In genomic region chr13:8642084-8642483, GRCm38 (mm10) we compare ENCODE assay signal across 20 mouse cellular contexts.
"Had no signal": no experiment of that assay in that cellular context is flagged by ENCODE, and none has a peak within 500 bp of the region (broad histone marks: within the 10 kb centered on the region; RNA-seq: fewer than 3 reads in every experiment).

No protein-coding gene starts in this region.

- DNase-seq: kidney, adult 18-20 months; kidney, adult 9 months; kidney, postnatal 14 days; kidney, postnatal 4 days; left cerebral cortex, postnatal 4 days; liver, postnatal 0 days; retina, postnatal 1 day; thymus, adult 18-20 months; thymus, postnatal 36 days had no signal

- H3K4me2 ChIP-seq: limb, embryonic 12.5 days; limb, embryonic 15.5 days; liver, embryonic 11.5 days; lung, embryonic 15.5 days; midbrain, embryonic 13.5 days; neural tube, embryonic 13.5 days had no signal

- H3K27ac ChIP-seq: limb, embryonic 12.5 days; limb, embryonic 15.5 days; liver, embryonic 14.5 days; lung, embryonic 15.5 days; macrophage; midbrain, embryonic 10.5 days; midbrain, embryonic 13.5 days; neural tube, embryonic 13.5 days had no signal

- ATAC-seq: liver, postnatal 0 days; midbrain, embryonic 13.5 days; midbrain, embryonic 16.5 days had no signal

- H3K4me3 ChIP-seq: limb, embryonic 12.5 days; limb, embryonic 15.5 days; lung, embryonic 15.5 days; midbrain, embryonic 10.5 days; midbrain, embryonic 13.5 days; myocyte; neural tube, embryonic 13.5 days had no signal

- H3K36me3 ChIP-seq: limb, embryonic 12.5 days; limb, embryonic 15.5 days; lung, embryonic 15.5 days; midbrain, embryonic 10.5 days; midbrain, embryonic 13.5 days; neural tube, embryonic 13.5 days had no signal

- H3K9me3 ChIP-seq: limb, embryonic 12.5 days; limb, embryonic 15.5 days; lung, embryonic 15.5 days; midbrain, embryonic 10.5 days; midbrain, embryonic 13.5 days; neural tube, embryonic 13.5 days had no signal

- H3K9ac ChIP-seq: limb, embryonic 12.5 days; limb, embryonic 15.5 days; liver, embryonic 14.5 days; liver, postnatal 0 days; lung, embryonic 15.5 days; midbrain, embryonic 13.5 days; neural tube, embryonic 13.5 days had no signal

- H3K27me3 ChIP-seq: limb, embryonic 12.5 days; limb, embryonic 15.5 days; lung, embryonic 15.5 days; midbrain, embryonic 13.5 days; neural tube, embryonic 13.5 days had no signal

- H3K4me1 ChIP-seq: limb, embryonic 12.5 days; limb, embryonic 15.5 days; lung, embryonic 15.5 days; midbrain, embryonic 10.5 days; midbrain, embryonic 13.5 days; neural tube, embryonic 13.5 days had no signal
